Mouse (Mus musculus): ENCODE measurements around the gene Rdh16.
"Not testable (repeated sequence)": the region's sequence is repeated elsewhere in the genome, so short reads cannot be mapped to it uniquely, and the experiment has no call there.

Rdh16 gene

GRCm38 (mm10) chr10:127834186-127834585 lies 33.2 kb downstream of the Rdh16 start:
- DNase-seq (ENCODE audit: low read depth) = not testable (repeated sequence)

- no peak for DNase-seq (ENCODE audit: low read depth)
Observed at GRCm38 (mm10) chr10:127835292-127835691, 34.3 kb downstream of the Rdh16 start.

GRCm38 (mm10) chr10:127837793-127838192 lies 36.8 kb downstream of the Rdh16 start:
- DNase-seq (ENCODE audit: low read depth) = not testable (repeated sequence)

GRCm38 (mm10) chr10:127838539-127838938 lies 37.6 kb downstream of the Rdh16 start:
- no peak for DNase-seq (ENCODE audit: low read depth)

- DNase-seq (ENCODE audit: low read depth) = no peak
Observed at GRCm38 (mm10) chr10:127840776-127841175, 39.8 kb downstream of the Rdh16 start.

- DNase-seq (ENCODE audit: low read depth) = not testable (repeated sequence)
Observed at GRCm38 (mm10) chr10:127845945-127846344, 45.0 kb downstream of the Rdh16 start.

- DNase-seq (ENCODE audit: low read depth) = no peak
Observed at GRCm38 (mm10) chr10:127848089-127848488, 47.1 kb downstream of the Rdh16 start.

- DNase-seq (ENCODE audit: low read depth) = no peak
Observed at GRCm38 (mm10) chr10:127849628-127850027, 48.7 kb downstream of the Rdh16 start, which contains the start of gene Rdh19. Gene Rdh19 (plus strand): TSS chr10:127849928.

GRCm38 (mm10) chr10:127856376-127856775 lies 55.4 kb downstream of the Rdh16 start:
- DNase-seq (ENCODE audit: low read depth) = no peak

- no peak for DNase-seq (ENCODE audit: low read depth)
Observed at GRCm38 (mm10) chr10:127864931-127865330, 64.0 kb downstream of the Rdh16 start.

- no peak for DNase-seq (ENCODE audit: low read depth)
Observed at GRCm38 (mm10) chr10:127866232-127866631, 65.3 kb downstream of the Rdh16 start, which contains the start of gene Rdh16f2. Gene Rdh16f2 (plus strand): TSS chr10:127866474.

- no peak for DNase-seq (ENCODE audit: low read depth)
Observed at GRCm38 (mm10) chr10:127872484-127872883, 71.5 kb downstream of the Rdh16 start.

- no peak for DNase-seq (ENCODE audit: low read depth)
Observed at GRCm38 (mm10) chr10:127877681-127878080, 76.7 kb downstream of the Rdh16 start.

GRCm38 (mm10) chr10:127878262-127879057 lies 77.5 kb downstream of the Rdh16 start:
- DNase-seq (ENCODE audit: low read depth) = no peak

- no peak for DNase-seq (ENCODE audit: low read depth)
Observed at GRCm38 (mm10) chr10:127879155-127879688, 78.3 kb downstream of the Rdh16 start.

- no peak for DNase-seq (ENCODE audit: low read depth)
Observed at GRCm38 (mm10) chr10:127881041-127881440, 80.1 kb downstream of the Rdh16 start.

- DNase-seq (ENCODE audit: low read depth) = no peak
Observed at GRCm38 (mm10) chr10:127886551-127886950, 85.6 kb downstream of the Rdh16 start.

GRCm38 (mm10) chr10:127886971-127887370 lies 86.0 kb downstream of the Rdh16 start:
- no peak for DNase-seq (ENCODE audit: low read depth)

GRCm38 (mm10) chr10:127888605-127889004 lies 87.7 kb downstream of the Rdh16 start, which contains the start of gene Rdh7:
Gene Rdh7 (minus strand): TSS chr10:127888817.
- DNase-seq (ENCODE audit: low read depth) = no peak

- no peak for DNase-seq (ENCODE audit: low read depth)
Observed at GRCm38 (mm10) chr10:127891481-127891880, 90.5 kb downstream of the Rdh16 start.

GRCm38 (mm10) chr10:127893163-127894022 lies 92.4 kb downstream of the Rdh16 start:
- not testable (repeated sequence) for DNase-seq (ENCODE audit: low read depth)
